Mouse (Mus musculus) lung, postnatal 0 days (tissue): ENCODE measurements around the gene Arsg. TPM values are rescaled to one million over a fixed set of nuclear protein-coding genes. Genes with fewer than 3 reads are reported as not detected.

Experiments used
- ATAC-seq: fragments of 200-750 bp; cut with Nextera tagmentation; 2 replicates; pipeline ENCODE4 v1.8.0; 2017; ENCODE audit warnings: moderate library complexity
- DNase-seq: peaks from one replicate; pipeline ENCODE4 v3.0.0-alpha.2; 2016; ENCODE audit warnings: low spot score
- H3K27ac ChIP-seq: fragments of 300-500 bp; sonication (generic); 2 replicates; pipeline ENCODE4 v1.5.1; 2014; ENCODE audit warnings: antibody characterized with exemption, mild to moderate bottlenecking, low read length, mixed read lengths
- H3K27me3 ChIP-seq: fragments of 300-500 bp; sonication (generic); replicated peaks from 2 replicates; pipeline ENCODE4 v1.6.1; 2014; ENCODE audit warnings: low read length, mixed read lengths; ENCODE audit not compliant: insufficient read depth
- H3K36me3 ChIP-seq: fragments of 300-500 bp; sonication (generic); 2 replicates; pipeline ENCODE4 v1.6.1; 2014; ENCODE audit warnings: low read length, mixed read lengths; ENCODE audit not compliant: insufficient read depth
- H3K4me1 ChIP-seq: fragments of 300-500 bp; sonication (generic); 2 replicates; pipeline ENCODE4 v1.6.1; 2014; ENCODE audit warnings: antibody characterized with exemption, low read depth, low read length, mixed read lengths; ENCODE audit not compliant: insufficient read depth
- H3K4me2 ChIP-seq: fragments of 300-500 bp; sonication (generic); replicated peaks from 2 replicates; pipeline ENCODE4 v1.6.1; 2014; ENCODE audit warnings: low read depth, mild to moderate bottlenecking, low read length, moderate library complexity, mixed read lengths
- H3K4me3 ChIP-seq: fragments of 300-500 bp; sonication (generic); 2 replicates; pipeline ENCODE4 v1.5.1; 2014; ENCODE audit warnings: low read depth, low read length
- H3K9ac ChIP-seq: fragments of 300-500 bp; sonication (generic); replicated peaks from 2 replicates; pipeline ENCODE4 v1.6.1; 2014; ENCODE audit warnings: low read depth, mild to moderate bottlenecking
- H3K9me3 ChIP-seq: fragments of 300-500 bp; sonication (generic); 2 replicates; pipeline ENCODE4 v1.6.1; 2016; ENCODE audit warnings: low read length, mixed read lengths
- CTCF ChIP-seq: IDR thresholded peaks from 2 replicates; pipeline ENCODE4 v1.5.1; 2016; ENCODE audit warnings: antibody characterized with exemption, mild to moderate bottlenecking
- EP300 ChIP-seq: IDR thresholded peaks from 2 replicates; pipeline ENCODE4 v1.6.1; 2016; ENCODE audit warnings: antibody characterized with exemption, mild to moderate bottlenecking, control low read depth
- WGBS: fragments of 180-500 bp; shearing (Covaris S2); extraction: QIAGEN DNeasy Blood & Tissue Kit; methylation state at CpG from one replicate; pipeline ENCODE4 v1.1.7; 2014; 5-methylcytosine and 5-hydroxymethylcytosine counted together
- polyA plus RNA-seq: library from polyadenylated mRNA; unstranded; fragments of >200 nt; fragmentation: Nextera tagmentation; extraction: Ambion mirVana; gene quantifications from 2 replicates; pipeline ENCODE4 v1.2.1, GENCODE M21; 2015

Gene Arsg
- polyA plus RNA-seq, 1 experiment from 2014 or later, result 7.1 TPM

GRCm38 (mm10) chr11:109593200-109593981 lies 120.2 kb downstream of the Arsg start:
- Histone ChIP-seq H3K4me2 (no peak overlapping the region), H3K27me3 (no peaks in the 10 kb centered on the region), H3K27ac (no peak overlapping the region; the same call in 1 of the 2 replicates), H3K9me3 (no peaks in the 10 kb centered on the region), H3K36me3 (peaks cover 17% of the 10 kb centered on the region), H3K9ac (no peak overlapping the region), H3K4me1 (no peaks in the 10 kb centered on the region; the same call in 1 of the 2 replicates), H3K4me3 (no peak overlapping the region)
- 22% methylated on average over 6 of the region's 6 CpGs for WGBS
- DNase-seq, result peak; percentile 78
- peak; percentile 89 for ATAC-seq
- no peak for TF ChIP-seq CTCF
- no peak; the same call in 1 of the 2 replicates for TF ChIP-seq EP300

GRCm38 (mm10) chr11:109594761-109595160 lies 121.6 kb downstream of the Arsg start:
- DNase-seq (no peak), ATAC-seq (no peak)
- 77% methylated on average over 8 of the region's 8 CpGs for WGBS
- H3K4me3 ChIP-seq, result no peak overlapping the region
- peaks cover 17% of the 10 kb centered on the region for H3K36me3 ChIP-seq
- no peak overlapping the region for H3K27ac ChIP-seq
- no peaks in the 10 kb centered on the region for H3K27me3 ChIP-seq
- H3K4me1 ChIP-seq, result no peaks in the 10 kb centered on the region; the same call in 1 of the 2 replicates
- no peak overlapping the region for H3K9ac ChIP-seq
- H3K9me3 ChIP-seq, result no peaks in the 10 kb centered on the region
- no peak overlapping the region for H3K4me2 ChIP-seq
- TF ChIP-seq EP300 (no peak), CTCF (no peak)

- no peak overlapping the region for H3K4me3 ChIP-seq
- ATAC-seq, result no peak
- WGBS, result 80% methylated on average over 12 of the region's 12 CpGs
- H3K27me3 ChIP-seq, result no peaks in the 10 kb centered on the region
- TF ChIP-seq EP300 (no peak), CTCF (peak; percentile 40)
- H3K9ac ChIP-seq, result no peak overlapping the region
- peaks cover 38% of the 10 kb centered on the region for H3K36me3 ChIP-seq
- H3K4me2 ChIP-seq, result no peak overlapping the region
- no peak overlapping the region for H3K27ac ChIP-seq
- no peak for DNase-seq
- no peaks in the 10 kb centered on the region; the same call in 1 of the 2 replicates for H3K4me1 ChIP-seq
- H3K9me3 ChIP-seq, result no peaks in the 10 kb centered on the region
Measured at GRCm38 (mm10) chr11:109598778-109599570, 125.8 kb downstream of the Arsg start.

DNA sequence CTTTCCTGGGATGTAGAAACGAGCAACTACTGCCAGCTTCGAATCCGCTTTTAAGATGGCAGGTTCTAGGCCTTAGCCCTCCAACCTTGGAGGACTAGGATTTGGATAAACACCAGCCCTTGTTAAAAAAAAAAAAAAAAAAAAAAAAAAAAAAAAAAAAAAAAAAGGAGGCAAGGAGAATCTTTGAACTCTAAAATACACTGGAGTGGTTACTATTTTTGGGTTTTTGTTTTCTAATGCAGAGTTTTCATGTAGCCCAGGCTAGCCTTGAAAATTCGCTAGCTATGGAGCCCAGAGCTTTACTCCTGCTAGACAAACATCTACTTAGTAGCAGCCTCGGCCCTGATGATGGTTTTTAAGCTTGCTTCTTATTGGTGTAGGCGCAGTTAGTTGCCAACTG lies 134.4 kb downstream of the Arsg start:
- Histone ChIP-seq H3K9ac (no peak overlapping the region), H3K9me3 (no peaks in the 10 kb centered on the region), H3K36me3 (0 out of 2 replicates have a peak, but pooled peaks cover 8% of the 10 kb centered on the region), H3K4me2 (no peak overlapping the region), H3K27me3 (no peaks in the 10 kb centered on the region), H3K4me1 (peaks cover 12% of the 10 kb centered on the region; the same call in 1 of the 2 replicates), H3K4me3 (no peak overlapping the region), H3K27ac (no peak overlapping the region)
- TF ChIP-seq CTCF (no peak), EP300 (no peak)
- DNase-seq (no peak), ATAC-seq (no peak)
- 76% methylated on average over 6 of the region's 6 CpGs for WGBS

GRCm38 (mm10) chr11:109608976-109609625 lies 135.9 kb downstream of the Arsg start:
- Histone ChIP-seq H3K4me3 (no peak overlapping the region), H3K36me3 (0 out of 2 replicates have a peak, but pooled peaks cover 3% of the 10 kb centered on the region), H3K4me1 (peaks cover 12% of the 10 kb centered on the region; the same call in 1 of the 2 replicates), H3K9ac (no peak overlapping the region; the same call in 1 of the 2 replicates), H3K27ac (no peak overlapping the region), H3K4me2 (peak overlapping the region; percentile 17; the same call in 1 of the 2 replicates), H3K9me3 (no peaks in the 10 kb centered on the region), H3K27me3 (no peaks in the 10 kb centered on the region)
- no peak for ATAC-seq
- 50% methylated on average over 6 of the region's 6 CpGs for WGBS
- peak; percentile 80 for DNase-seq
- TF ChIP-seq CTCF (no peak), EP300 (no peak)
